Mouse (Mus musculus) gastrocnemius, adult 2 months (tissue): ENCODE measurements around the gene Wfdc1. TPM values are rescaled to one million over a fixed set of nuclear protein-coding genes. Genes with fewer than 3 reads are reported as not detected.

Source experiments
- DNase-seq: peaks from one replicate; pipeline ENCODE4 v3.0.0; 2022
- H3K27ac ChIP-seq: fragments of 200-600 bp; 2 replicates; pipeline ENCODE4 v1.8.1; 2022; ENCODE audit warnings: mild to moderate bottlenecking
- H3K4me3 ChIP-seq: fragments of 200-600 bp; 2 replicates; pipeline ENCODE4 v1.8.1; 2022; ENCODE audit warnings: mild to moderate bottlenecking, moderate library complexity
- CTCF ChIP-seq: fragments of 200-600 bp; IDR thresholded peaks from 2 replicates; pipeline ENCODE4 v1.8.1; 2022; ENCODE audit warnings: antibody characterized with exemption, mild to moderate bottlenecking, moderate library complexity
- intact Hi-C: fragments of 180-260 bp; cut with DNase I; formaldehyde crosslinking; loops from one replicate; pipeline ENCODE4 v1.15.1; 2025
- total RNA-seq, 2 experiments: library from RNA; stranded (reverse); gene quantifications; 2 replicates each; pipeline ENCODE4 v1.2.3; 2021

Wfdc1 gene
- total RNA-seq, 2 experiments from 2014 or later: 96.5 to 98.7 TPM

- Histone ChIP-seq H3K27ac (peak overlapping the region; percentile 17; the same call in 1 of the 2 replicates), H3K4me3 (no peak overlapping the region)
- no peak for TF ChIP-seq CTCF
- intact Hi-C loops: no loop called here
- no peak for DNase-seq
Measured at GRCm38 (mm10) chr8:119627613-119628359, 38.4 kb upstream of the Wfdc1 start.

- H3K4me3 ChIP-seq: no peak overlapping the region
- DNase-seq: no peak
- intact Hi-C loops: no loop called here
- no peak overlapping the region for H3K27ac ChIP-seq
- TF ChIP-seq CTCF: no peak
Measured at GRCm38 (mm10) chr8:119630841-119631240, 35.3 kb upstream of the Wfdc1 start.

- no peak for DNase-seq
- Histone ChIP-seq H3K4me3 (no peak overlapping the region), H3K27ac (no peak overlapping the region)
- intact Hi-C loops: no loop called here
- TF ChIP-seq CTCF: no peak
Measured at GRCm38 (mm10) chr8:119632246-119632645, 33.9 kb upstream of the Wfdc1 start.

- DNase-seq: no peak
- intact Hi-C loops: no loop called here
- Histone ChIP-seq H3K4me3 (no peak overlapping the region), H3K27ac (no peak overlapping the region)
- no peak for TF ChIP-seq CTCF
Measured at GRCm38 (mm10) chr8:119632909-119633308, 33.3 kb upstream of the Wfdc1 start.

- intact Hi-C loops: no loop called here
- no peak for DNase-seq
- peak overlapping the region; percentile 56 for H3K4me3 ChIP-seq
- no peak for TF ChIP-seq CTCF
- H3K27ac ChIP-seq: peak overlapping the region; percentile 75
Measured at GRCm38 (mm10) chr8:119634616-119635336, 31.4 kb upstream of the Wfdc1 start.

- intact Hi-C loops: no loop called here
- DNase-seq: peak; percentile 75
- TF ChIP-seq CTCF: no peak
- peak within 1 kb of the TSS; percentile 56 for H3K4me3 ChIP-seq
- peak within 1 kb of the TSS; percentile 75 for H3K27ac ChIP-seq
Measured at GRCm38 (mm10) chr8:119635378-119635777, 30.8 kb upstream of the Wfdc1 start, which contains the start of gene Kcng4. Kcng4 (minus strand) TSS chr8:119635680.

- no peak for TF ChIP-seq CTCF
- DNase-seq: no peak
- intact Hi-C loops: no loop called here
- Histone ChIP-seq H3K27ac (peak overlapping the region; percentile 75), H3K4me3 (peak overlapping the region; percentile 56)
Measured at GRCm38 (mm10) chr8:119635958-119636357, 30.2 kb upstream of the Wfdc1 start.

- DNase-seq: no peak
- no peak overlapping the region for H3K4me3 ChIP-seq
- intact Hi-C loops: no loop called here
- peak overlapping the region; percentile 75 for H3K27ac ChIP-seq
- TF ChIP-seq CTCF: no peak
Measured at GRCm38 (mm10) chr8:119636766-119637165, 29.4 kb upstream of the Wfdc1 start.

GRCm38 (mm10) chr8:119637381-119637780 lies 28.8 kb upstream of the Wfdc1 start:
- intact Hi-C loops: no loop called here
- Histone ChIP-seq H3K27ac (peak overlapping the region; percentile 75), H3K4me3 (no peak overlapping the region)
- TF ChIP-seq CTCF: no peak
- DNase-seq: no peak

GRCm38 (mm10) chr8:119638261-119638660 lies 27.9 kb upstream of the Wfdc1 start:
- TF ChIP-seq CTCF: peak; percentile 6; the same call in 1 of the 2 replicates
- intact Hi-C loops: no loop called here
- peak overlapping the region; percentile 75 for H3K27ac ChIP-seq
- DNase-seq: no peak
- no peak overlapping the region for H3K4me3 ChIP-seq

GRCm38 (mm10) chr8:119639798-119640197 lies 26.4 kb upstream of the Wfdc1 start:
- DNase-seq: no peak

GRCm38 (mm10) chr8:119641058-119641457 lies 25.1 kb upstream of the Wfdc1 start:
- no peak for TF ChIP-seq CTCF
- Histone ChIP-seq H3K27ac (no peak overlapping the region), H3K4me3 (no peak overlapping the region)
- no peak for DNase-seq
- intact Hi-C loops: no loop called here

More at GRCm38 (mm10) chr8:119639798-119640197, 26.4 kb upstream of the Wfdc1 start:
- Histone ChIP-seq H3K27ac (peak overlapping the region; percentile 75), H3K4me3 (no peak overlapping the region)
- no peak for TF ChIP-seq CTCF
- intact Hi-C loops: loop anchor here (1.0 kb wide), 1 partner anchor 30 kb away; no protein-coding TSS in a partner anchor

- no peak overlapping the region for H3K27ac ChIP-seq
- no peak for DNase-seq
- no peak for TF ChIP-seq CTCF
- intact Hi-C loops: no loop called here
- no peak overlapping the region for H3K4me3 ChIP-seq
Measured at GRCm38 (mm10) chr8:119642960-119643359, 23.2 kb upstream of the Wfdc1 start.
